Mouse (Mus musculus) forebrain, embryonic 12.5 days (tissue): Measurements from ENCODE around the gene Ankrd23. TPM values are rescaled to one million over a fixed set of nuclear protein-coding genes. Genes with fewer than 3 reads are reported as not detected.

ENCODE experiments used
- ATAC-seq: fragments of 200-750 bp; cut with Nextera tagmentation; 2 replicates; pipeline ENCODE4 v1.8.0; 2017; ENCODE audit warnings: moderate TSS enrichment; ENCODE audit not compliant: low FRiP score
- H3K27ac ChIP-seq: fragments of 300-500 bp; sonication (generic); 2 replicates; pipeline ENCODE4 v1.5.1; 2016; ENCODE audit warnings: mild to moderate bottlenecking
- H3K27me3 ChIP-seq: fragments of 300-500 bp; sonication (generic); 2 replicates; pipeline ENCODE4 v1.6.1; 2016; ENCODE audit warnings: mild to moderate bottlenecking
- H3K36me3 ChIP-seq: fragments of 300-500 bp; sonication (generic); replicated peaks from 2 replicates; pipeline ENCODE4 v1.6.1; 2016; ENCODE audit warnings: mild to moderate bottlenecking
- H3K4me1 ChIP-seq: fragments of 300-500 bp; sonication (generic); 2 replicates; pipeline ENCODE4 v1.6.1; 2016
- H3K4me2 ChIP-seq: fragments of 300-500 bp; sonication (generic); 2 replicates; pipeline ENCODE4 v1.6.1; 2016; ENCODE audit warnings: mild to moderate bottlenecking, moderate library complexity
- H3K4me3 ChIP-seq: fragments of 300-500 bp; sonication (generic); replicated peaks from 2 replicates; pipeline ENCODE4 v1.5.1; 2016; ENCODE audit warnings: mild to moderate bottlenecking
- H3K9ac ChIP-seq: fragments of 300-500 bp; sonication (generic); 2 replicates; pipeline ENCODE4 v1.6.1; 2016; ENCODE audit warnings: mild to moderate bottlenecking
- H3K9me3 ChIP-seq: fragments of 300-500 bp; sonication (generic); 2 replicates; pipeline ENCODE4 v1.6.1; 2016
- WGBS: fragments of 180-500 bp; shearing (Covaris S2); methylation state at CpG from one replicate; pipeline ENCODE4 v1.1.7; 2016; 5-methylcytosine and 5-hydroxymethylcytosine counted together
- polyA plus RNA-seq: library from polyadenylated mRNA; unstranded; fragments of >200 nt; fragmentation: Nextera tagmentation; extraction: Ambion mirVana; gene quantifications from 2 replicates; pipeline ENCODE4 v1.2.1, GENCODE M21; 2016

Gene Ankrd23
- polyA plus RNA-seq, 1 experiment from 2014 or later = 14.8 TPM

DNA sequence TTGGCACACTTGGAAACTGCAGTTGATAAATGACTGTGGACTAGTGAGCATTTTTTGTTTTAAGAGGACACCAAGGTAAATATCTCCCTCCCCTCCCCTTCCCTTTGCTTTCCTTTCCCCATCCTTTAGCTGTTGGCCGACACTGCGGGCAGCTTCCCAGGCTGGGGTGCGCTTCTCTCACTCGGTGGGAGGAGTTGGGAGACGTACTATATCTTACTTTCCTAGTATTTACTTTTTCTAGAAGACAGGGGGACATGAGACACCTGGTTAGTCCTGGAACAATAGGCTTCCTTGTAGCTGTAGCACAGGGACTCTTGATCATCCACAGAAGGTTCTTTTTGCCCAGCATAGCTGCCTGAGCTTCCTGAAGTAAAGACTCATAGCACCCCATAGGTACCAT, 12.6 kb downstream of the Ankrd23 start:
- no peaks in the 10 kb centered on the region for H3K27me3 ChIP-seq
- peaks cover 17% of the 10 kb centered on the region for H3K4me1 ChIP-seq
- WGBS = 92% methylated on average over 5 of the region's 5 CpGs
- peaks cover 77% of the 10 kb centered on the region for H3K36me3 ChIP-seq
- H3K27ac ChIP-seq = peak overlapping the region; percentile 62
- no peak overlapping the region for H3K9ac ChIP-seq
- H3K9me3 ChIP-seq = no peaks in the 10 kb centered on the region
- no peak overlapping the region for H3K4me2 ChIP-seq
- no peak overlapping the region for H3K4me3 ChIP-seq
- no peak for ATAC-seq

DNA sequence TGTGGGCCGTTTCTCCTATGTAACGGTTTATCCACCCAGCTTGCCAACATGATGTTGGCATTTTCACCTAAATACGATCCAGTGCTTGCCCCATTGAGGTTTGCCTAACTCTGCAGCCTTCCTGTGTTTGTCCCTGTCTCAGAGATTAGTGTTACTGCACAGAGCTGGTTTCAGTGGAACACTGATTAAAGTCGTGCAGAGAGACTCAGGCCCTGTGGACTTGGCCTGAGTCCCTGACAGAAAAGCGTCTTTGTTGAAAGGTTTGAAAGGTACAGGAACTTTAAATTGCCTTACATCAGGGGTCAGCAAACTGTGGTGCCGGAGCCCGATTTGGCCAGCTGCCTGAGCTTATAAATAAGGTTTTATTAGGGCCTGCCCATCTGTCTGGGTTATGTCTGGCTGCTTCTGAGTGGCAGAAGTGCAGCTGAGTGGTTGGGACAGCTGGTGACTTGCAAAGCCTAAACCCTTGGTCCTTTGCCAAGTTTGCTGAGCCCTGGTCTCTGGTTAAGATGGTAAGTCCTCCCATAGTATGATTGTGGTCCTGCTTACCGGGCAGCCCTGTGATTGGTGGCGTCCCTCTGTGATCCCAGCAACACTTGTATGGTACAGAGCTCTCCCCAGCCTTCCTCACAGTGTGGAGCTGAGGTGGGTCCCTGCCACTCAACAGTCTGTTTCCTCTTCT, 13.2 kb downstream of the Ankrd23 start:
- no peak; the same call in 1 of the 2 replicates for ATAC-seq
- Histone ChIP-seq H3K9me3 (no peaks in the 10 kb centered on the region), H3K36me3 (peaks cover 82% of the 10 kb centered on the region), H3K4me3 (no peak overlapping the region), H3K27me3 (no peaks in the 10 kb centered on the region), H3K4me2 (no peak overlapping the region), H3K4me1 (peaks cover 13% of the 10 kb centered on the region), H3K9ac (no peak overlapping the region), H3K27ac (peak overlapping the region; percentile 62)
- 80% methylated on average over 9 of the region's 9 CpGs for WGBS

DNA sequence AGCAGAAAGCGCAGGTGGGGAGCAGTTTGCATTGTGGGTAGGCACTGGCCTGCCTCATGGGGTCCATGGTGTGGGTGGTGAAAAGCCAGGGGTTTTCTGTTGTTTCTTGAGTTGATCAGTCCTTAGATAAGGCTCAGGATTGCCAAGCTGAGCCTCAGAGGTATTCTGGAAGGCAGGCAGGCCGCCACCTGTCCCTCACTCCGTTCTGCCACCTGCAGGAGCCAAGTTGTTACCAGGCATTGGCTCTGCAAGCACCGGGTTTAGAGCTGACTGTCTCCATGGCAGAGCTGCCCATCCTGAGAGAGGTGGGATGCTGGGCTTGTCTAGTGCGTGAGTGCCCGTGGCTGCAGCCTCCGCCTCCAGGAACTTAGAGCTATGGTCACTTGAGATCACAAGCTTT, 14.5 kb downstream of the Ankrd23 start:
- H3K27ac ChIP-seq = no peak overlapping the region
- WGBS = 92% methylated on average over 7 of the region's 7 CpGs
- peaks cover 86% of the 10 kb centered on the region for H3K36me3 ChIP-seq
- 0 out of 2 replicates have a peak, but pooled peaks cover 2% of the 10 kb centered on the region for H3K4me1 ChIP-seq
- H3K4me2 ChIP-seq = no peak overlapping the region
- H3K9me3 ChIP-seq = no peaks in the 10 kb centered on the region
- ATAC-seq = no peak
- H3K9ac ChIP-seq = no peak overlapping the region
- no peaks in the 10 kb centered on the region for H3K27me3 ChIP-seq
- H3K4me3 ChIP-seq = no peak overlapping the region

DNA sequence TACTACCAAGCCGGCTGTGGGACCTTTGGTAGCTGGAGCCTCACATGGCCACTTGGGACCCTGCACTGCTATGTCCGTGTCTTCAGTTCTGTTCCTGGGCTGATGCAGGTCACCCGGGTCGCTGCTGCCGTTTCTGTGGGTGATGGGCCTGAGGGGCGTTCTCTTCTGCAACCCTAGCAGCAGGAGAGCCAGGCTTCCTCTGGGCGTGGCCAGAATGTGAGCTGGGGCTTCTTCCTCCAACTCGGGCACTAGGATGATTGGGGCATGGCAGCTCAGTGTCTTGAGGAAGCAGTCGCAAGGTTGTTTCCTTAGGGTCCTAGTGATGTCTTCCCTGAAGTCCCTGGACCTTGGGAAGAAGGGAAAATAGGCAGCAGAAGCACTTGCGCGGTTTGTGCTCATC, 17.1 kb downstream of the Ankrd23 start:
- peaks cover 15% of the 10 kb centered on the region for H3K4me1 ChIP-seq
- ATAC-seq = no peak
- H3K36me3 ChIP-seq = peaks cover 73% of the 10 kb centered on the region
- 92% methylated on average over 11 of the region's 11 CpGs for WGBS
- H3K9me3 ChIP-seq = no peaks in the 10 kb centered on the region
- no peak overlapping the region for H3K9ac ChIP-seq
- no peak overlapping the region for H3K4me3 ChIP-seq
- no peak overlapping the region for H3K4me2 ChIP-seq
- no peak overlapping the region for H3K27ac ChIP-seq
- H3K27me3 ChIP-seq = no peaks in the 10 kb centered on the region

DNA sequence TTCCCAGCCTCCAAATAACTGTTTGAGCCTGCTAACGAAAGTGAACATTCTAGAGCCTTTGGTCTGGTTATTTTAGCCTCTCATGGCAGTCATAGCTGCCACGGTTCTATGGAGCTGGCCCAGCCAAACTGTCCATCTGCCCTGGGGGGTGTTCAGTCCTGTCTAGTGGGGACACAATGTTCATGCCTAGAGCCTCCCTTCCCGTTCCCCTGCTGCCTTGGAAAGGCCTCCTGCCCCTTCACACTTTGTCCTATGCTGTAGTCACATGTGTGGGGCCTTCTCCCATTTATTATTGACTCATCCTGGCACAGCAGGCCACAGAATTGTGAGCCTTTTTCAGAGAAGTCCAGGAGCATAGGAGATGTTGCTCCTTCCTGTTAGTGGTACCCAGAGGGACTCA, 18.4 kb downstream of the Ankrd23 start:
- Histone ChIP-seq H3K27ac (no peak overlapping the region), H3K27me3 (no peaks in the 10 kb centered on the region), H3K4me3 (no peak overlapping the region), H3K9ac (0 out of 2 replicates have a peak overlapping the region, but pooled peaks have one; percentile 4), H3K36me3 (peaks cover 64% of the 10 kb centered on the region), H3K9me3 (no peaks in the 10 kb centered on the region), H3K4me2 (no peak overlapping the region), H3K4me1 (peaks cover 29% of the 10 kb centered on the region)
- WGBS = 87% methylated on average over 3 of the region's 3 CpGs
- ATAC-seq = no peak

DNA sequence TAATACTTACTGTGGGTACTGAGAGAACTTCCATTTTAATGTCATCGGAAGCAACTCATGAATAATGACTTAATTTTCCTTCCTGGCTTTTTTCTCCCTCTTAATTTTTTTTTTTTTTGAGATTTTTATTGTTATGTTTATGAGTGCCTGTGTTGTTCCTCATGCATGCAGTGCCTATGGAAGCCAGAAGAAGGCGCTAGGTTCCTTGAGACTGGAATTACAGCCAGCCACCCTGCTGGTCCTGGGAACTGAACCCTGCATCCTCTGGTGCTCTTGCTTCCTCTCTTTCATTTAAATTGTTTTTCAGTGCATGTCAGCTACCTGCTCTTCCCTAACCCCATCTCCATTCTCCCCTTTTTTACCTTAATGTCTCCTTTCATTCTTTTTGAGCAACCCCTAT, 23.0 kb downstream of the Ankrd23 start:
- 44% methylated on average over 2 of the region's 2 CpGs for WGBS
- Histone ChIP-seq H3K27ac (no peak overlapping the region), H3K36me3 (peaks cover 21% of the 10 kb centered on the region), H3K4me2 (peak overlapping the region; percentile 93), H3K27me3 (no peaks in the 10 kb centered on the region), H3K4me3 (peak overlapping the region; percentile 97), H3K9me3 (no peaks in the 10 kb centered on the region), H3K9ac (no peak overlapping the region), H3K4me1 (peaks cover 33% of the 10 kb centered on the region)
- ATAC-seq = no peak

DNA sequence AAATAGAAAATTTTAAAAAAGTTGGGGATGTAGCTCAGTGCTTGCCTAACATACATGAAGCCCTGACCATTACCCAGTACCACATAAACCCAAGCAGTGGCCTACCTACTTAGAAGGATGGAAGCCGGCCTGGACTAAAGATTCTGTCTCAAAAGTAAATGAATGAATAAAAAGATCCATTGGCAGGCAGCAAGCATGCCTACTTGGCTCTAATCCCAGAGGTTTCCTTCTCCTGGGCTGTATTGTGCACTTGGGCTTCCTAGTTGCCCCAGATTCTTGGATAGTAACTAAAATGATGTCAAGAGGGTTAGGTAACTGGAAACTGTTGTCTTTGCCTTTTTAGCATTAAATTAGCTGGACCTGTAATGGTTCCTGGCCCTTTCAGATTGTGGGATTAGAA, 23.4 kb downstream of the Ankrd23 start:
- Histone ChIP-seq H3K36me3 (peaks cover 19% of the 10 kb centered on the region), H3K4me3 (peak overlapping the region; percentile 97), H3K9me3 (no peaks in the 10 kb centered on the region), H3K27me3 (no peaks in the 10 kb centered on the region), H3K4me2 (peak overlapping the region; percentile 93), H3K4me1 (peaks cover 33% of the 10 kb centered on the region), H3K9ac (peak overlapping the region; percentile 90), H3K27ac (no peak overlapping the region)
- WGBS = 6% methylated on average over 1 of the region's 1 CpGs
- no peak for ATAC-seq

DNA sequence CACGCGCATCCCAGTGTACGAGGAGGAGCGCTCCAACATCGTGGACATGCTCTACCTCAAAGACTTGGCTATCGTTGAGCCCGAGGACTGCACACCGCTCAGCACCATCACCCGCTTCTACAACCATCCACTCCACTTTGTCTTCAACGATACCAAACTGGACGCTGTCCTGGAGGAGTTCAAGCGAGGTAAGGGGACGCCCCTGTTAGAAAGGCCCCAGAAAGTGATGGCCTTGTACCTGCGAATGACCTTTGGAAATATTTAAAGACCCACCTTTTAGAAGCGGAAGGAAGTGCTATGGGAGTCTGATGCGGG, 23.8 kb downstream of the Ankrd23 start:
- H3K4me3 ChIP-seq = peak overlapping the region; percentile 97
- 1% methylated on average over 16 of the region's 16 CpGs for WGBS
- no peaks in the 10 kb centered on the region for H3K27me3 ChIP-seq
- H3K4me2 ChIP-seq = peak overlapping the region; percentile 93
- peaks cover 19% of the 10 kb centered on the region for H3K36me3 ChIP-seq
- H3K9me3 ChIP-seq = no peaks in the 10 kb centered on the region
- peak overlapping the region; percentile 99 for H3K27ac ChIP-seq
- peak overlapping the region; percentile 90 for H3K9ac ChIP-seq
- ATAC-seq = no peak
- peaks cover 33% of the 10 kb centered on the region for H3K4me1 ChIP-seq

DNA sequence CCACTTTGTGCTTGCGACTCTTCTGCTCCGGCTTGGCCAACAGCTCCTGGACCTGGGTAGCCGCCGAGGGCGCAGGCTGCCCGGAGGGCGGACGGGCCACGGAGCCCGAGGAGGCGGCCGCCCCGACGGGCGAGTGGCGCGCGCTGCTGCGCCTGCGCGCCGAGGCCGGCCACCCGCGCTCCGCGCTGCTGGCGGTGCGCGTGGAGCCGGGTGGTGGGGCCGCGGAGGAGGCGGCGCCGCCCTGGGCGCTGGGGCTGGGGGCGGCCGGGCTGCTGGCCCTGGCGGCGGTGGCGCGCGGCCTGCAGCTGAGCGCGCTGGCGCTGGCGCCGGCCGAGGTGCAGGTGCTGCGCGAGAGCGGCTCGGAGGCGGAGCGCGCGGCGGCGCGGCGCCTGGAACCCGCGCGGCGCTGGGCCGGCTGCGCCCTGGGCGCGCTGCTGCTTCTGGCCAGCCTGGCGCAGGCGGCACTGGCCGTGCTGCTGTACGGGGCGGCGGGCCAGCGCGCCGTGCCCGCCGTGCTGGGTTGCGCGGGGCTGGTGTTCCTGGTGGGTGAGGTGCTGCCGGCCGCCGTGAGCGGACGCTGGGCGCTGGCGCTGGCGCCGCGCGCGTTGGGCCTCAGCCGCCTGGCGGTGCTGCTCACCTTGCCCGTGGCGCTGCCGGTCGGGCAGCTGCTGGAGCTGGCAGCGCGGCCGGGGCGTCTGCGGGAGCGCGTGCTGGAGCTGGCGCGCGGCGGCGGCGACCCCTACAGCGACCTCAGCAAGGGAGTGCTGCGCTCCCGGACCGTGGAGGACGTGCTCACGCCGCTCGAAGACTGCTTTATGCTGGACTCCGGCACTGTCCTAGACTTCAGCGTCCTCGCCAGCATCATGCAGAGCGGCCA, 24.4 kb downstream of the Ankrd23 start:
- Histone ChIP-seq H3K9me3 (no peaks in the 10 kb centered on the region), H3K27me3 (no peaks in the 10 kb centered on the region), H3K4me1 (peaks cover 33% of the 10 kb centered on the region), H3K4me2 (peak overlapping the region; percentile 93), H3K4me3 (peak overlapping the region; percentile 97), H3K36me3 (peaks cover 19% of the 10 kb centered on the region), H3K9ac (peak overlapping the region; percentile 90), H3K27ac (peak overlapping the region; percentile 99)
- under 1% methylated on average over 97 of the region's 126 CpGs for WGBS
- peak; percentile 69 for ATAC-seq

DNA sequence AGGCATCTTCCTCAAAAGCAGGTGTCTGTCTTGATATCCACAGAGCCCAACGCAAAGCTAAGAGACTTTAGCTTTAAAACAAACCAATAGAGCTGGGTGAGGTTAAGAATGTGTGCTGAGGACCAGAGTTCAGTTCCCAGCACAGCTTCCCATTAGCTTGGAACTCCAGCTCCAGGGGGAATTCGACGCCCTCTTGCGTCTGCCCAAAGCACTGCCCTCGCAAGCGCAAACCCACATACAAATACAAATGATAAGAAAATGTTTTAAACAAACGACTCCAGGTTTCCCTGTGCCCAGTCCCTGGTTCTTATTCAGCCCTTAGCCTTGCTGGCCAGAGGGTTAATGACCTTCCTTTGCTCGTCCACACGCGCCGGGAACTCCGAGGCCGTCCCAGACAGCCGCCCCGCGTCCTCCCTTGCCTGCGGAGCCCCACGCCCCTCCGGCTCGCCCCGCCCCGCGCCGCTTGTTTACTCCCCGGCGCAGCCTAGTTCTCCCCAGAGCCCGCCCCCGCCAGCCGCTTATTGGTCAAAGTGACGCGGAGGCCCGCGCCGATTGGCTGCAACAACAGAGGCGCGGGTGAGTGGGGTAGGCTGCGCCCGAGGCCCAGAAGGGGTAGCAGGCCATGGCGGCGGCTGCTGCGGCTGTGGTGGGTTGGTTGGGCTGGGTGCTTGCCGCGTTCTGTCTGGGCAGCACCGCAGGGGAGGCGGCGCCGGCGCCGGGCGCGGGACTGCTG, 25.2 kb downstream of the Ankrd23 start, which contains the start of gene Cnnm3:
Gene Cnnm3 (plus strand): TSS at position 579 of the 733 bp plus-strand sequence.
- Histone ChIP-seq H3K9me3 (no peaks in the 10 kb centered on the region), H3K27me3 (no peaks in the 10 kb centered on the region), H3K36me3 (peaks cover 16% of the 10 kb centered on the region), H3K4me1 (peaks cover 33% of the 10 kb centered on the region), H3K9ac (peak within 1 kb of the TSS; percentile 90), H3K4me3 (peak within 1 kb of the TSS; percentile 97), H3K4me2 (peak within 1 kb of the TSS; percentile 93), H3K27ac (peak within 1 kb of the TSS; percentile 99)
- 2% methylated on average over 45 of the region's 51 CpGs for WGBS
- peak; percentile 98 for ATAC-seq

DNA sequence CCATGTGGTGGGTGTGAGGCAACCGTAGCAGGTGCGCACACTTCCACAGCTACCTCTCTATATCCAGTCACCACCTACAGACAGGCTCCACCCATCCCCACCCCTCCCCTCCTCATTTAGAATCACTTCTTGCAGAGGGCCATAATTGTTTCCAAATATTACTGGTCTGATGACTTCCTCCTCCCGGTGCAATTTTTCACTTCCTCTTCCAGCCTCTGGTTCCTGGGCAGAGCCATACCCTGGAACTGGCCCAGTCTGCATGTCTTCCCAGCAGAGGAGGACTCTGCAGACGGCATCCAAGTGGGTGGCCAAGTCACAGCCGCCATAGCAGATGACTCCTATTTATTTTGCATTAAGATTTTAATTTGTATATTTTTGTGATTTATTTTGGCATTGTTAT, 28.4 kb downstream of the Ankrd23 start:
- H3K9ac ChIP-seq = no peak overlapping the region
- WGBS = 89% methylated on average over 5 of the region's 5 CpGs
- H3K36me3 ChIP-seq = peaks cover 20% of the 10 kb centered on the region
- H3K4me2 ChIP-seq = no peak overlapping the region
- H3K27me3 ChIP-seq = no peaks in the 10 kb centered on the region
- peaks cover 4% of the 10 kb centered on the region for H3K4me1 ChIP-seq
- no peak overlapping the region for H3K4me3 ChIP-seq
- no peak for ATAC-seq
- no peaks in the 10 kb centered on the region for H3K9me3 ChIP-seq
- H3K27ac ChIP-seq = no peak overlapping the region

DNA sequence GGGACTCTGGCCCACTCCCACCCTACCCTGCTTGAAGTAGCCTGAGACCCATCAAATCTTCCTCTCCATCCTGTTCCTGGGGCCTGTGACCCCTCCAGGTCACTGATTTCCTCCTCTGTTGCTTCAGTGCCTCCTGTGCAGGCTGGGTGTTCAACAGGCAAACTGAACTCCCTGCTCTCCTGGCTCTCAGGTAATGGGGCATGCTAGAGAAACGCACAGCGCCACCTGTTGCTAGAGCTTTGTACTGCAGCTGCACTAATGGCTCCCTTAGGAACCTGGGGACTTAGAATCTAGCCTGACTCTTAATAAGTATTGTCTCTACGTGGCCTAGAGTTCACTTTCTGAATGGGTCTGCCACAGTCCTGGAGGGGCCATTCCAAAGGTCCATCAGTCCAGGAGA, 35.4 kb downstream of the Ankrd23 start:
- Histone ChIP-seq H3K27ac (no peak overlapping the region), H3K36me3 (peaks cover 18% of the 10 kb centered on the region), H3K4me2 (no peak overlapping the region), H3K4me1 (no peaks in the 10 kb centered on the region), H3K9ac (no peak overlapping the region), H3K9me3 (no peaks in the 10 kb centered on the region), H3K27me3 (no peaks in the 10 kb centered on the region), H3K4me3 (no peak overlapping the region)
- WGBS = 3% methylated on average over 3 of the region's 3 CpGs
- ATAC-seq = no peak
